In the genomic region with DNA sequence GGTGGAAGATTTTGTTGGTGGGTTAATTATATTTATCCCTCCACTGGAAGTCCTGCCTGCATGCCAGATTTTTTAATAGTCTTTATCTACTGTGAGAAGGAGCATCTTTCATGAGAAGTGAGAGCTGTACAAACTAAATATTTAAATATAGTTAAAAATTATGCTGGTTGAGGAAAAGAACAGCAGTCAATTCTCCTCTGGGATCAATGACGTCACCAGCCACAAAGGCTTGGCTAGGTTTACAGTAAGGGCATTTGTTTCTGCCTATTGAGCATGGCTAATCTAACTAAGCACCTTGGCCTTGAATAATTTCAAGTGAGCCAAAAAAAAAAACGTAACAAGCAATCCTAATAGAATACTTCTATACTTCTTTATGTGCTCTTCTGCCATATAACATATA, we compare ENCODE assay signal across 11 mouse cellular contexts.
"Had no signal": no experiment of that assay in that cellular context is flagged by ENCODE, and none has a peak within 500 bp of the region (broad histone marks: within the 10 kb centered on the region; RNA-seq: fewer than 3 reads in every experiment).

No protein-coding gene starts in this region.

- H3K27me3 ChIP-seq: kidney, embryonic 15.5 days; limb, embryonic 13.5 days; midbrain, embryonic 15.5 days; neural tube, embryonic 13.5 days had no signal

- H3K4me3 ChIP-seq: kidney, embryonic 15.5 days; limb, embryonic 13.5 days; midbrain, embryonic 15.5 days; neural tube, embryonic 13.5 days had no signal

- H3K4me1 ChIP-seq: kidney, embryonic 15.5 days; limb, embryonic 13.5 days; midbrain, embryonic 15.5 days; neural tube, embryonic 13.5 days had no signal

- H3K9ac ChIP-seq: kidney, embryonic 15.5 days; limb, embryonic 13.5 days; liver, embryonic 14.5 days; midbrain, embryonic 15.5 days; neural tube, embryonic 13.5 days had no signal

- ATAC-seq: midbrain, embryonic 15.5 days had no signal

- H3K27ac ChIP-seq: kidney, embryonic 15.5 days; limb, embryonic 13.5 days; liver, embryonic 14.5 days; midbrain, embryonic 15.5 days; neural tube, embryonic 13.5 days; stomach, postnatal 0 days had no signal

- H3K36me3 ChIP-seq: kidney, embryonic 15.5 days; limb, embryonic 13.5 days; midbrain, embryonic 15.5 days; neural tube, embryonic 13.5 days had no signal

- DNase-seq: kidney, adult 2 months; kidney, postnatal 14 days; lung, adult 18-20 months; right cerebral cortex, adult 18-20 months; thymus, postnatal 4 days had no signal

- H3K9me3 ChIP-seq: kidney, embryonic 15.5 days; limb, embryonic 13.5 days; midbrain, embryonic 15.5 days; neural tube, embryonic 13.5 days had no signal

- H3K4me2 ChIP-seq: kidney, embryonic 15.5 days; limb, embryonic 13.5 days; midbrain, embryonic 15.5 days; neural tube, embryonic 13.5 days had no signal
